Mouse (Mus musculus): ENCODE measurements at regions not wholly inside any gene's neighbourhood (a gene's known extent, or its start where the extent isn't known, plus 50 kb on each side); places are given as distances from the start of the nearest gene placed in this dataset.
"Not testable (repeated sequence)": the region's sequence is repeated elsewhere in the genome, so short reads cannot be mapped to it uniquely, and the experiment has no call there.

GRCm38 (mm10) chr10:99595659-99596058 lies 163.8 kb downstream of the Csl start:
- H3K27me3 ChIP-seq (ENCODE audit: control insufficient read depth): no peaks in the 10 kb centered on the region
- no peak overlapping the region for H3K4me3 ChIP-seq (replicated peaks)
- H3K36me3 ChIP-seq (ENCODE audit: control insufficient read depth): no peaks in the 10 kb centered on the region
- H3K9me3 ChIP-seq (ENCODE audit: control insufficient read depth, low read length): peaks cover 15% of the 10 kb centered on the region
- no peak for TF ChIP-seq TAL1 (IDR thresholded peaks at IDR 0.05; ENCODE audit: low read length)
- no peaks in the 10 kb centered on the region for H3K4me1 ChIP-seq (ENCODE audit: control insufficient read depth)

DNA sequence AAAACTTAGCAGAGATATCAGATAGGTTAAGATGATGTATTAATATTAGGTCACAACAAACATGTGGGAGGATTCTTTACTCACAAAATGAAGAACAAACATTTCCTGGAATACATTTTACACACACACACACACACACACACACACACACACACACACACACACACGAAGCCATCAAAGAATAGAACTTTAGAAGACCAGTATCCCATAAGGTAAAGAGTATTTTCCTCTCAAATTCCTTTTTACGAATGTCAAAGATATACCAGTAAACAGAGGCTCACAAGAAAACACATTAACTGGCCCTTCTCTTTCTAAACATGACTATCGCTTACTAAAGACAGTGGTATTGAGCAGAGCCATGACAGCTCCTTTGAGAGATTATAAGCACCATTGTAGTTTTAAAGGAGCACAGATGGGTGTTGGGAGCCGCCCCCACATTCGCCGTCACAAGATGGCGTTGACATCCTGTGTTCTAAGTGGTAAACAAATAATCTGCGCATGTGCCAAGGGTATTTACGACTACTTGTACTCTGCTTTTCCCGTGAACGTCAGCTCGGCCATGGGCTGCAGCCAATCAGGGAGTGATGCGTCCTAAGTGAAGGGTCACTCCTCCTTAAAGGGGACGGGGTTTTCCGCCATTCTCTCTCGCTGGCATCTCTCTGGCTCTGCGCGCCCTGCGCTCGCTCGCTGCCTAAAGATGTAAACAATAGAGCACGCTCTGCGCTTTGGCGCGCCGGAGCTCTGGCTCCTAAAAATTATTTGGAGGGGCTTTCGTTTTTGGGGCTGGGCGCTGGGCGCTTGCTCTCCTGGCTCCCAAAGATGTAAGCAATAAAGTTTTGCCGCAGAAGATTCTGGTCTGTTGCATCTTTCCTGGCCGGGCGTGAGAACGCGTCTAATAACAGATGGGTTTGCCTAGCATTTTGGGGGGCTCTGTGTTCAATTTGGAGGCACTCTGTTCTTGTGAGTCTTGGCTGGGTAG lies 160.0 kb downstream of the Csl start:
- H3K4me3 ChIP-seq (replicated peaks); H3K27me3 ChIP-seq (ENCODE audit: control insufficient read depth); H3K4me1 ChIP-seq (ENCODE audit: control insufficient read depth); H3K36me3 ChIP-seq (ENCODE audit: control insufficient read depth): not testable (repeated sequence)
- peaks cover 15% of the 10 kb centered on the region for H3K9me3 ChIP-seq (ENCODE audit: control insufficient read depth, low read length)

DNA sequence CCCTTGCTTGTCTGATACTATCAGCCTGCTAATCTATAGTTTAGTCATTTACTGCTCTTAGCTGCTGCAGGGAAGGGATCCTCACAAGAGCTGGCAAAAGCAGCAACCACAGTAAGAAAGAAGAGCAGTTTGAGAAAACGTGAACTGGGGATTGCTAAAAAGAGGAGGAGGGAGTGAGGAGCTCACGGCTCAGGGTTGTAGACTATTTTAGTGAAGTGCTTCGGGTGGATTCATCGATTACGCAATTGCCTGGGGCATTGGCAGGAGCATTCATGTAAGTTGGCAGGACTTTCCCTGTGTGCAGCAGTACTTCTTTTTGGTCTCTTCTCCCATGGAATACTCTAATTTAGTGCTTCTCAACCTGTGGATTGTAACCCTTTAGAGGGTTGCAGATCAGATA lies 157.1 kb downstream of the Csl start:
- no peak for TF ChIP-seq TAL1 (IDR thresholded peaks at IDR 0.05; ENCODE audit: low read length)

DNA sequence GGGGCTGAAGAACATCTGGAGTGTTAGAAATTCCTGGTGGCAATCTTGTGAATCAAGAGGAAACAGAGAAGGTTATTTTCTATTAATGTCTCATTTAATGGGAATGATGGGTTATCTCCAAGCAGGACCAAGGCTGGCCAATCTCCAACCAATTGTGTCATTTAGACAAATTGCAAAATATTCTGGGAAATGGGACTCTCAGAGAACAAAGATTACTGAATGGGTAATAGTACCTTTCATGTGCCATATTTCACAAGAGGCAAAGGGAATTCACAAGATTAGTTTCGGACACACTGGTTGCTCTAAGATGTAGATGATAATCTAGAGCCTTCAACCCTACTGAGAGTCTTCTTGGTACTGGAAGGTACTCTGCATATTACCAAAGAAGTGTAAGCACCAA lies 155.3 kb downstream of the Csl start:
- Histone ChIP-seq H3K9me3 (ENCODE audit: control insufficient read depth, low read length) (no peaks in the 10 kb centered on the region), H3K36me3 (ENCODE audit: control insufficient read depth) (no peaks in the 10 kb centered on the region), H3K4me3 (replicated peaks) (no peak overlapping the region), H3K4me1 (ENCODE audit: control insufficient read depth) (no peaks in the 10 kb centered on the region), H3K27me3 (ENCODE audit: control insufficient read depth) (no peaks in the 10 kb centered on the region)
- TF ChIP-seq GATA1 (IDR thresholded peaks at IDR 0.05; ENCODE audit: low read length): no peak
- TF ChIP-seq TAL1 (IDR thresholded peaks at IDR 0.05; ENCODE audit: low read length): no peak

More for the DNA sequence above, 157.1 kb downstream of the Csl start:
- H3K36me3 ChIP-seq (ENCODE audit: control insufficient read depth): no peaks in the 10 kb centered on the region
- 0 out of 2 replicates have a peak, but pooled peaks cover 2% of the 10 kb centered on the region for H3K9me3 ChIP-seq (ENCODE audit: control insufficient read depth, low read length)
- H3K27me3 ChIP-seq (ENCODE audit: control insufficient read depth): no peaks in the 10 kb centered on the region
- no peak overlapping the region for H3K4me3 ChIP-seq (replicated peaks)
- H3K4me1 ChIP-seq (ENCODE audit: control insufficient read depth): no peaks in the 10 kb centered on the region

DNA sequence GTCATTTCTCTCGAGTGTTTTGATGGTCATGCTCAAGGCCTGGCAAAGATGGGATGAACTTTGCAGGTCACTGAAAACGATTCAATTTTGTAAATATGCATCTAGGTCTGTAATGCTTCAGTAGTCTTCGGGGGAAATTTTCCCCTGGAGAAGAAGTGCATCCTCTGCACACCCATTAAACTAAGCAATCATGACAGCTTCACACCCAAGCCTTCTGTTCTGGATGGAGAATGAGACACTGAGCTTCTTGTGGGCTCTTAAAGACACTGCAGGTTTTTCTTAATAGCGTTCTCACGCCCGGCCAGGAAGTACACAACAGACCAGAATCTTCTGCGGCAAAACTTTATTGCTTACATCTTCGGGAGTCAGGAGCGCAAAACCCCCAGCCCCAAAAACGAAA lies 151.0 kb downstream of the Csl start:
- TF ChIP-seq GATA1 (IDR thresholded peaks at IDR 0.05; ENCODE audit: low read length) (no peak), TAL1 (IDR thresholded peaks at IDR 0.05; ENCODE audit: low read length) (no peak)
- Histone ChIP-seq H3K9me3 (ENCODE audit: control insufficient read depth, low read length) (peaks cover 4% of the 10 kb centered on the region; the same call in 1 of the 2 replicates), H3K27me3 (ENCODE audit: control insufficient read depth) (no peaks in the 10 kb centered on the region), H3K36me3 (ENCODE audit: control insufficient read depth) (no peaks in the 10 kb centered on the region), H3K4me1 (ENCODE audit: control insufficient read depth) (no peaks in the 10 kb centered on the region), H3K4me3 (replicated peaks) (no peak overlapping the region)

DNA sequence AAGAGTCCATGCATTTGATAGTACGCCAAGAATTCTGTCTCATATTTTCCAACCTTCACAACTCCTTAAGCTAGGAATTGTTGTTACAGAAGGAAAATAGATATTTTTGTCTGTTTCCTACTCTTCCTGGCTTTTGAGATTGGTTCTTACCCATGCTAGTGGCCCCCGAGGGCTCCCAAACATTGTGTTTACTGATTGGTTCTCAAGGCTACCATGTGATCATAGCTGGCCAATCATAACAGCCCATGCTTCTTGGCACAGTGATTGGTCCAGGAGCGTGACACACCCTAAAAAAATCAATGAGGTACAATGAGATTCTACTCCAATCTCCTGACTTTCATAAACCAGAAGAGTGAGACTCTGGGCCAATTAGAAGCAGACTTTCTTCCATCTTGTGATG lies 150.0 kb downstream of the Csl start:
- Histone ChIP-seq H3K9me3 (ENCODE audit: control insufficient read depth, low read length) (peaks cover 4% of the 10 kb centered on the region; the same call in 1 of the 2 replicates), H3K36me3 (ENCODE audit: control insufficient read depth) (no peaks in the 10 kb centered on the region), H3K4me3 (replicated peaks) (no peak overlapping the region), H3K27me3 (ENCODE audit: control insufficient read depth) (no peaks in the 10 kb centered on the region), H3K4me1 (ENCODE audit: control insufficient read depth) (no peaks in the 10 kb centered on the region)
- TF ChIP-seq TAL1 (IDR thresholded peaks at IDR 0.05; ENCODE audit: low read length): no peak
- TF ChIP-seq GATA1 (IDR thresholded peaks at IDR 0.05; ENCODE audit: low read length): no peak

- H3K9me3 ChIP-seq (ENCODE audit: control insufficient read depth, low read length): peaks cover 4% of the 10 kb centered on the region; the same call in 1 of the 2 replicates
- H3K36me3 ChIP-seq (ENCODE audit: control insufficient read depth): no peaks in the 10 kb centered on the region
- no peak for TF ChIP-seq GATA1 (IDR thresholded peaks at IDR 0.05; ENCODE audit: low read length)
- TF ChIP-seq TAL1 (IDR thresholded peaks at IDR 0.05; ENCODE audit: low read length): no peak
- H3K4me3 ChIP-seq (replicated peaks): no peak overlapping the region
- no peaks in the 10 kb centered on the region for H3K27me3 ChIP-seq (ENCODE audit: control insufficient read depth)
- H3K4me1 ChIP-seq (ENCODE audit: control insufficient read depth): no peaks in the 10 kb centered on the region
These were observed 148.6 kb downstream of the Csl start for GRCm38 (mm10) chr10:99610890-99611289.

GRCm38 (mm10) chr10:99614392-99615249 lies 144.8 kb downstream of the Csl start:
- no peaks in the 10 kb centered on the region for H3K36me3 ChIP-seq (ENCODE audit: control insufficient read depth)
- no peaks in the 10 kb centered on the region for H3K27me3 ChIP-seq (ENCODE audit: control insufficient read depth)
- no peak for TF ChIP-seq GATA1 (IDR thresholded peaks at IDR 0.05; ENCODE audit: low read length)
- no peak for TF ChIP-seq TAL1 (IDR thresholded peaks at IDR 0.05; ENCODE audit: low read length)
- H3K4me1 ChIP-seq (ENCODE audit: control insufficient read depth): no peaks in the 10 kb centered on the region
- H3K4me3 ChIP-seq (replicated peaks): no peak overlapping the region
- peaks cover 4% of the 10 kb centered on the region; the same call in 1 of the 2 replicates for H3K9me3 ChIP-seq (ENCODE audit: control insufficient read depth, low read length)

DNA sequence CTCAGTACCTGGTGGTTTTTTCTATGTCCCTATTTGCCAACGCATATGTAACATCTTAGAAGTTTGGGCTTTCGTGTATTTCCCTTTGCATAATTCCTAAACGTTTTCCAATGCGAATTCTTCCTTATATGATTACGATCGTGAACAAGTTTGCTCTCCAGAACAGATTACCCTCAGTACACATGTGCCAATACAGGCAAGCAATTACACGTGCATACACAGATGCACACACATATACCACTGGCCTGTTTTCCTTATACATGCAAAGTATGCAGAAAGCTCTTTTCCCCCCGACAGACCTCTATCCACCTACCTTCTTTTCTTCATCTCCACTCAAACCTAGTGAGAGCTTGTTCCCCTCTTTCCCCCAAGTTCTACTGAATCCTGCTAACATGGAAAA lies 144.1 kb downstream of the Csl start:
- TF ChIP-seq GATA1 (IDR thresholded peaks at IDR 0.05; ENCODE audit: low read length): no peak
- no peak for TF ChIP-seq TAL1 (IDR thresholded peaks at IDR 0.05; ENCODE audit: low read length)
- H3K4me3 ChIP-seq (replicated peaks): no peak overlapping the region

More for the DNA sequence above, 144.1 kb downstream of the Csl start:
- no peaks in the 10 kb centered on the region for H3K36me3 ChIP-seq (ENCODE audit: control insufficient read depth)
- H3K9me3 ChIP-seq (ENCODE audit: control insufficient read depth, low read length): peaks cover 4% of the 10 kb centered on the region; the same call in 1 of the 2 replicates
- H3K27me3 ChIP-seq (ENCODE audit: control insufficient read depth): no peaks in the 10 kb centered on the region
- no peaks in the 10 kb centered on the region for H3K4me1 ChIP-seq (ENCODE audit: control insufficient read depth)
